Mouse (Mus musculus): ENCODE results near the gene Gm49366.

- TF ChIP-seq CTCF (IDR thresholded peaks at IDR 0.05; ENCODE audit: extremely low read depth, insufficient read length, insufficient replicate concordance, low read depth, low read length): no peak
- TF ChIP-seq POLR2A (IDR thresholded peaks at IDR 0.05; ENCODE audit: low read depth, low read length): no peak
Measured at GRCm38 (mm10) chr12:84068986-84069385, 30.3 kb downstream of the Gm49366 start, which contains the start of gene Acot5.
